Mouse (Mus musculus): ENCODE data around the gene Yod1. TPM values are rescaled to one million over a fixed set of nuclear protein-coding genes. Genes with fewer than 3 reads are reported as not detected.

Gene Yod1
- 15.6 and 15.8 TPM in 2 replicates for polyA plus RNA-seq (2015; fragmentation: Nextera tagmentation; extraction: Ambion mirVana)

DNA sequence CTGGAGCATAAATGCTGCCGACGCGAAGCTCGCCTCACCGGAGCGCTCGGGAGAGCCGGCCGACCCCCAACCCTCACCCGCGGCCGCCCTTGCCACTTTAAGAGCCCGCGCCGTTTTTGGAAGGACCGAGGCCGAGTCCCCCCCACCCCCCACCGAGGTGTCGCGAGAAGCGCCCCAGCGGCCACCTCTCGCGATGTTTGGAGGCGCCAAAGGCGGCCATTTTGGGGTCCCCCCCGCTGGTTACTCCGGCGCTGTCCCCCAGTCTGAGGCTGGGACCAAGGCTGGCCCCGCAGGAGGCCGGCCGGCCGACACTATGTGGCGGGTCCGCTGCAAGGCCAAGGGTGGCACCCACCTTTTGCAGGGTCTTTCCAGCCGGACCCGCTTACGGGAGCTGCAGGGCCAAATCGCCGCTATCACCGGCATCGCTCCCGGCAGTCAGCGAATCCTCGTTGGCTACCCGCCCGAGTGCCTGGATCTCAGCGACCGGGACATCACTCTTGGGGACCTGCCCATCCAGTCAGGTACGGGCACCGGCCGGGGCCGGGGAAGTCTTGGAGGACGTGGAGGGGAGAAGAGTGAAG is at the start of gene Yod1:
Gene Yod1 (plus strand): TSS at position 37 of the 581 bp plus-strand sequence.
- Histone ChIP-seq H3K27ac (replicated peaks) (peak within 1 kb of the TSS; percentile 90), H3K4me2 (peak within 1 kb of the TSS; percentile 94), H3K9ac (replicated peaks) (peak within 1 kb of the TSS; percentile 95), H3K4me1 (peaks cover 34% of the 10 kb centered on the region), H3K27me3 (replicated peaks) (no peaks in the 10 kb centered on the region), H3K9me3 (replicated peaks) (no peaks in the 10 kb centered on the region), H3K4me3 (replicated peaks) (peak within 1 kb of the TSS; percentile 79), H3K36me3 (no peaks in the 10 kb centered on the region)
- WGBS, result under 1% methylated on average over 53 of the region's 54 CpGs
- ATAC-seq (ENCODE audit: low FRiP score), result peak; percentile 78

DNA sequence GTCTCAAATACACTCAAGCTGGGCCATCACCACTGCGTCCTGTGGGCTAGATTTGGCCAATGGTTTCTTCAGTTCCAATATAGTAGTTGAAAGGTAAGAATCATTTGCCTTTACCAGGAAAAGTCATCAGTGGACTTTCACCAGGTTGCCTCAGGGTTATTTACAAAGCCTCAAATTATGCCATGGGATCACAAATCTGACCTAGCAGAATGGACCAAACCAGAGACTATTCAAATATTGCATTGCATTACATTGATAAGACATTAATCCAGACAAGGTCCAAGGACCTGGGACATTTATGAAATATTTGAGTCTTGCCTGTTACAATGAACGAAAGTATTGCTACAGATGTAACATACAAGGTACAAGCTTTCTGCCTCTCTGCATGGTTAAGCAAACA is 38.6 kb upstream of the Yod1 start:
- Histone ChIP-seq H3K4me1 (no peaks in the 10 kb centered on the region), H3K4me2 (no peak overlapping the region), H3K27ac (replicated peaks) (no peak overlapping the region), H3K9me3 (replicated peaks) (no peaks in the 10 kb centered on the region), H3K9ac (replicated peaks) (no peak overlapping the region), H3K27me3 (replicated peaks) (no peaks in the 10 kb centered on the region), H3K4me3 (replicated peaks) (no peak overlapping the region), H3K36me3 (no peaks in the 10 kb centered on the region)
- no peak for ATAC-seq (ENCODE audit: low FRiP score)
- WGBS, result 88% methylated on average over 2 of the region's 2 CpGs

DNA sequence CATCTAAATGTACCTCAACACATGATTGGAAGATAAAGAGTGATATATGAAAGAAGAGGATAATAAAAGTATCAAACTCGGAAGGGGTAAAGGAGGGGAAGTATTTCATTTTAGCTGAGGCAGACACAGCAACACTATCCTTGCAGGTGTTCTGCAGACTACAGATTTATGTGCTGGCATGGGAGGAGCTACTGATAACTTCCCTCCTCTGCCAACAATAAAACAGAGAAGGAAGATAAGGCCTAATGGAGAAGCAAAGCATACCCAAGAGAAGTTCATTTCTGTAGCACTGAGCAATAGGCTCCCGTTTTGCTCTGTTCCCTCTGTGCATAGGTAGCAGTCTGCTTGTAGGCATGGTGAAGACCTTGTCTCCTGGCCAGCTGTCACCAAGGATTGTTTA is 36.1 kb upstream of the Yod1 start:
- Histone ChIP-seq H3K9me3 (replicated peaks) (no peaks in the 10 kb centered on the region), H3K4me2 (no peak overlapping the region), H3K4me3 (replicated peaks) (no peak overlapping the region), H3K4me1 (no peaks in the 10 kb centered on the region), H3K27ac (replicated peaks) (no peak overlapping the region), H3K9ac (replicated peaks) (no peak overlapping the region), H3K36me3 (no peaks in the 10 kb centered on the region), H3K27me3 (replicated peaks) (no peaks in the 10 kb centered on the region)
- ATAC-seq (ENCODE audit: low FRiP score), result no peak
- 74% methylated on average over 2 of the region's 2 CpGs for WGBS

DNA sequence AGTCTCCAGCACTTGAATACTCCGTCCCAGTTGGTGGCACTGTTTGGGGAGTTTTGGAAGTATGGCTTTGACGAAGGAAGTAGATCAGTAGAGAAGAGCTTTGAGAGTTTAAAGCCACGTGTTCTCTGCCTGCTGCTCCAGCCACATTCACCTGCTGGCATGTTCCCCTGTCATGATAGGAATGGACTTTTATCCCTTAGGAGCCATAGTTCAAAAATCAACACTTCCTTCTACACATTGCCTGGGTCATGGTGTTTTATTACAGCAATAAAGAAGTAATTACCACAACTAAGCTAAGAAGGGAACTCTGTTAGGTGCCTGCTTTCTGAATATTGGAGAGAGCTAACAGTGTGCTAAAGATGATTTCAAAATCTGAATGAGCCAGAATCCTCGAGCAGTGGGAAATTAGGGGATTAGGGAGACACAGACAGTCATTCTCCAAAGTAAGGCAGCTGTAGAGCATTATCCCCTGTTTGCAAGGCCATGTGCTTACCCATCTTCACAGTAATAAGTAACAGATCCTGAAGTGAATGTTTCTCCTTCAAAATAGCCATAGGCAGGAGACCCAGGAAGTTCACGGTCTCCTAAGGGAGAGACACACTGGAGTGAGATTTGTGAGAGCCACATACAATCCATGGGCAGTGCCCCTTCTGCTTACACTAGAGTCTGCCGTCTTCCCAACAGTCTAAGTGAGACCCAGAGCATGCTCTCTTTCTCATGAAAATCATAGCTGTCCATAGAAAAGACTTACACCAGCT is 35.3 kb upstream of the Yod1 start:
- Histone ChIP-seq H3K9me3 (replicated peaks) (no peaks in the 10 kb centered on the region), H3K9ac (replicated peaks) (no peak overlapping the region), H3K36me3 (no peaks in the 10 kb centered on the region), H3K27me3 (replicated peaks) (no peaks in the 10 kb centered on the region), H3K27ac (replicated peaks) (no peak overlapping the region), H3K4me1 (no peaks in the 10 kb centered on the region), H3K4me3 (replicated peaks) (no peak overlapping the region), H3K4me2 (no peak overlapping the region)
- 61% methylated on average over 6 of the region's 6 CpGs for WGBS
- no peak for ATAC-seq (ENCODE audit: low FRiP score)

DNA sequence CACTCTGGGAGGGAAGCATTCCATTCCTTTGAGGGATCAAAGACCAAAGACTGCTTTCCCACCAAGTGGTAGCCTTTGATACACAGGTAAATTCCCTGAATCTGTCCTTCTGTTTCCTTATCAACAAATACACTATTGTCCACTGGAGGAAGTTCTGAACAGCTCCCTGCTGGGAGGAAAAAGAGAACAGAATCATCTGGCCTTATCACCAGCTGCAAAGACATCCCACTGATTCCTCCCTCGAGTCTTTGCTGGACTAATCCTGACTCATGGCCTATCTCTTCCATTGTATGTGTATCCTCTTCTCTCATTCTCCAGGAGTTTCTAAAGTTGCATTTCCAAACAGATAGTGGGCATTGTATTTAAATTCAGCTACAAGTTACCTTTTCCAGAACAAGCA is 33.2 kb upstream of the Yod1 start:
- H3K9ac ChIP-seq (replicated peaks), result no peak overlapping the region
- H3K27ac ChIP-seq (replicated peaks), result no peak overlapping the region
- no peak overlapping the region for H3K4me2 ChIP-seq
- 61% methylated on average over 1 of the region's 1 CpGs for WGBS
- no peaks in the 10 kb centered on the region for H3K9me3 ChIP-seq (replicated peaks)
- H3K4me3 ChIP-seq (replicated peaks), result no peak overlapping the region
- H3K4me1 ChIP-seq, result no peaks in the 10 kb centered on the region
- no peak for ATAC-seq (ENCODE audit: low FRiP score)
- H3K36me3 ChIP-seq, result peaks cover 16% of the 10 kb centered on the region
- H3K27me3 ChIP-seq (replicated peaks), result no peaks in the 10 kb centered on the region

DNA sequence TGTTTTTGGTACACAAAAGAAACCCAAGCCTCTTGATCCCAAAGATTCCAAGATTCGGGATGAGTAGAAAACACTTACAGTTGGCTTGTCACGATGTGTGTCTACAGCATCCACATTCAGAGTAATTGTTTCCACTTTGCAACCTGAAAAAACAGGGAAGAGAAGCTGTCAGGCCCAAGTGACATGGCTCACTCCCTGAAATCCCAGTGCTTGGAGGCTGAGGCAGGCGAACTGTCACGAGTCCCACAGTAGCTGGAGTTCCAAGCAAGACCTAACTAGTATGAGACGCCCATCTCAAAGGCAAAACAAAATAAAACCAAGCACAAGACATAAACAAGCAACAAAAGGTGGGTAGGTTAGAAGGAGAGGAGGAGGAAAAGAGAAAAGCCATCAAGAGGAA is 18.5 kb upstream of the Yod1 start:
- 94% methylated on average over 5 of the region's 5 CpGs for WGBS
- H3K4me1 ChIP-seq, result no peaks in the 10 kb centered on the region
- H3K9me3 ChIP-seq (replicated peaks), result no peaks in the 10 kb centered on the region
- H3K27ac ChIP-seq (replicated peaks), result no peak overlapping the region
- ATAC-seq (ENCODE audit: low FRiP score), result no peak
- H3K4me2 ChIP-seq, result no peak overlapping the region
- H3K36me3 ChIP-seq, result peaks cover 77% of the 10 kb centered on the region
- no peak overlapping the region for H3K9ac ChIP-seq (replicated peaks)
- H3K27me3 ChIP-seq (replicated peaks), result no peaks in the 10 kb centered on the region
- no peak overlapping the region for H3K4me3 ChIP-seq (replicated peaks)

DNA sequence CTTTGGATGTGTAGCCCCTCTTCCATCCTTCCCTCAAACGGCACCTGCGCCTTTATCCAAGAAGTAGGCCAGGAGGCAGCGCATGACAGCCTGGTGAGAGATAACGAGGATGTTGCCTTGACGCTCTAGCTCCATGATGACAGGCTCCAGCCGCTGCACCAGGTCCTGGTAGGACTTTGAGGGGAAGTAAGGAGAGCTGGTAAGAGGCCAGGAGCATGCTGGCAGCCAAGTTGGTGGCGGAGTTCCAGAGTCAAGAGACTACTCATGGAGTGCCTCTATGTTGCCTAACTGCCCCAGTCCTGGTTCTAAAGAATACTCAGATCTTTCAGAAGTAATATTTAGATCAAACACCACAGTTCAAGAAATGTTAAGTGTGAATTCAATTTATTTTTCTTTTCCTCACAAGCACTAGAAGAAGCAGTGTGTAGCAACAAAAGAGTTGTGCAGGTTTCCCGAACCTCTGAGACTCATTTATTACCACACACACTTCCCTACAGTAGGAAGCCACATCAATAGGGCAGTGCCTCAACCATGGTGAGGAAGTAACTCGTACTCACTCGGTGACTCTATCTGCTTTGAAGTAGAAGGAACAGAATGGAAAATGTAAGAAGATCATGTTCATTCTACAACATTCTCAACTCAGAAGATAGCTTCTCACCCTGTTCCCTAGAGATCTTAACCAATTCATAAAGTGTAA is 17.0 kb upstream of the Yod1 start:
- 96% methylated on average over 10 of the region's 10 CpGs for WGBS
- H3K36me3 ChIP-seq, result peaks cover 90% of the 10 kb centered on the region
- no peak for ATAC-seq (ENCODE audit: low FRiP score)

DNA sequence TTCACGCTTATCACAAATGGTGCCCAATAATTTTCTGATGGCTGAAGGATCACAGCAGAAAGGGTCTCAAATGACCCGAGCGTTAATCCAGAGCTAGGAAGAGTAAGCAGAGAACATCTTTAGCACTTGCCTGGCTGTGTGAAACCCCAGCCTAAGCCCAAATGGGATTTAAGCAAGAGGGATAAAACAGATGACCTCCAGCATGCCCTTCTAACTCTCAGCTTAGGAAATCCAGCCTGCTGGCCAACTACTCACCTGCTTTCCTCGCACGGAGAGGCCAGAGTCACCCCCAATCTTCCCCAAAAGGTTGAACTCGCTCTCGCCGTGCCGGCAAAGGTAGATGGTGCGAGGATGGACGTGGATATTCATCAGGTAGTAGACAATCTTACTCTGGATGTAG is 15.2 kb upstream of the Yod1 start:
- no peak overlapping the region for H3K27ac ChIP-seq (replicated peaks)
- no peaks in the 10 kb centered on the region for H3K27me3 ChIP-seq (replicated peaks)
- ATAC-seq (ENCODE audit: low FRiP score), result no peak
- H3K36me3 ChIP-seq, result peaks cover 94% of the 10 kb centered on the region
- no peak overlapping the region for H3K4me3 ChIP-seq (replicated peaks)
- no peaks in the 10 kb centered on the region for H3K9me3 ChIP-seq (replicated peaks)
- no peak overlapping the region for H3K4me2 ChIP-seq
- WGBS, result 95% methylated on average over 11 of the region's 11 CpGs
- no peaks in the 10 kb centered on the region for H3K4me1 ChIP-seq
- no peak overlapping the region for H3K9ac ChIP-seq (replicated peaks)

More for the DNA sequence above, 17.0 kb upstream of the Yod1 start:
- H3K27me3 ChIP-seq (replicated peaks), result no peaks in the 10 kb centered on the region
- H3K4me2 ChIP-seq, result no peak overlapping the region
- H3K4me3 ChIP-seq (replicated peaks), result no peak overlapping the region
- no peaks in the 10 kb centered on the region for H3K9me3 ChIP-seq (replicated peaks)
- H3K4me1 ChIP-seq, result no peaks in the 10 kb centered on the region
- H3K27ac ChIP-seq (replicated peaks), result no peak overlapping the region
- H3K9ac ChIP-seq (replicated peaks), result no peak overlapping the region

DNA sequence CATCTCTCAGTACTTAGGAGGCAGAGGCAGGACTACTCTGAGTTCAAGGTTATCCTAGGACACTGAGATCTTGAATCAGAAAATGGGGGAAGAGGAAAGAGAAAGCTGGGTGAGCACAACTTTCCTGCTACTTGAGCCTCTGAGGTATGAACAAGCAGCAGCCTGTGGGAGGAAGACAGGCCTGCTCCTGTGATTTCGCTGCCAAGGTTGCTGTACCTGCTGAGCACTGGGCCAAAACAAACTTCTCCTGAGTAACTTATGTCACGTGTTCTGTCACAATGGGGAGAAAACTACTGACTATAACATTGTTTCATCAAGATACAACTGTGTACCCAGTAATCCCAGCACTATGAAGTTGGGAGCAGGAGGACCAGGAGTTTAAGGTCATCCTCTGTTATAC is 13.5 kb upstream of the Yod1 start:
- no peak for ATAC-seq (ENCODE audit: low FRiP score)
- Histone ChIP-seq H3K9ac (replicated peaks) (no peak overlapping the region), H3K4me3 (replicated peaks) (no peak overlapping the region), H3K27ac (replicated peaks) (no peak overlapping the region), H3K36me3 (peaks cover 90% of the 10 kb centered on the region), H3K4me1 (no peaks in the 10 kb centered on the region), H3K4me2 (no peak overlapping the region), H3K9me3 (replicated peaks) (no peaks in the 10 kb centered on the region), H3K27me3 (replicated peaks) (no peaks in the 10 kb centered on the region)
- WGBS, result 78% methylated on average over 2 of the region's 2 CpGs

DNA sequence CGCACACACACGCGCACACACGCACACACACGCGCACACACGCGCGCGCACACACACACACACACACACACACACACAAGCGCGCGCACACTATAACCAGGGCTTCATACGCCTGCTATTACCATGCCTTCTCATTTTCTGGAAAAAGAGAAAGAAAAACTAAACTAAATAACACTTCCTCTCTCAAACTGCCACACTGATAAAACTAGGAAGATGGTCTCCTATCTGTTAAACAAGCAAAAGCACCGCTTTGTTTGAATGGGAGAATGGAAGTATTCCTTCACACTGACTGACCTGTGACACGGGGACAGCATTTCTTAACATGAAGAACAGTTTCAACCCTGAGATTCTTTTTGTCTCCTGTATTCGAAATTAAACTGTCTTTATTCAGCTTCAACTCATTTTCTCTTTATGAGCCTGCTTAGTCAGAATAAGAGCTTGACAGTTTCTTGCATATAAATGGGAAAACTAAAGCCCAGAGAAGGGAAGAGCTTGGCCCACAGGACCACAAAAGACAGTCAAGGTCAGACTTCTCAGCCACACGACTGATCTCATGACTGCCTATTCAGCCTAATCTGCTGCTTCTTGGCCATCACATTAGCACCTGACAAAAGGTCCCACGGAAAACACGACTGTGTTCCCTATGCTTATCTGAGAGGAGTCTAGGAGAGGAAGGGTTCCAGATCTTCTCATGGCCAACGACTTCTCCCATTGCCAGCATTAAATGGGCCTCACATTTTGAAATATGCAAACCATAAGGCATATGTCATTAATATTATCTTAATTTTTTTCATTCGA is 6.6 kb upstream of the Yod1 start:
- H3K9me3 ChIP-seq (replicated peaks), result no peaks in the 10 kb centered on the region

DNA sequence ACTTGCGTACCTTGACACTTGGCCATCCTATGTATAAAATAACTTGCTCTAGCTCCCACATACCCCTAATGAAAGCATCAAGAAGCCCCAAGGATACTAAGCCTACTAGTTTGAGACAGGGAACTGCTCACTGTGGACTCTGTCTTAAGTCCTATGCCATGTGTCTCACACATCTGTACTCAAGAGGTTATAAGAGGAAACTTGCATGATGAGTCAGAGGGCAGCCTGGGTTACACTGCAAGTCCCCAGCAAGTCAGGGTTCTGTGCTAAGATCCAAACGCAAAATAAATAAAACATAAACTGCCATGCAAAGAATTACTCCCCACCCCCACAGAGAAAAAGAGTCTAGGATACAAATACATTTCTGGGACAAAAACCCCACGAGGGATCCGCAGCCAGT is 3.1 kb upstream of the Yod1 start:
- Histone ChIP-seq H3K4me1 (peaks cover 26% of the 10 kb centered on the region), H3K9ac (replicated peaks) (no peak overlapping the region), H3K27me3 (replicated peaks) (no peaks in the 10 kb centered on the region), H3K36me3 (peaks cover 19% of the 10 kb centered on the region), H3K4me2 (peak overlapping the region; percentile 94), H3K9me3 (replicated peaks) (no peaks in the 10 kb centered on the region), H3K4me3 (replicated peaks) (no peak overlapping the region), H3K27ac (replicated peaks) (no peak overlapping the region)
- ATAC-seq (ENCODE audit: low FRiP score), result no peak
- 77% methylated on average over 4 of the region's 4 CpGs for WGBS

More for the DNA sequence above, 6.6 kb upstream of the Yod1 start:
- Histone ChIP-seq H3K36me3 (peaks cover 48% of the 10 kb centered on the region), H3K4me2 (no peak overlapping the region), H3K4me3 (replicated peaks) (no peak overlapping the region), H3K9ac (replicated peaks) (no peak overlapping the region), H3K27ac (replicated peaks) (no peak overlapping the region), H3K4me1 (peaks cover 17% of the 10 kb centered on the region), H3K27me3 (replicated peaks) (no peaks in the 10 kb centered on the region)
- no peak for ATAC-seq (ENCODE audit: low FRiP score)
- WGBS, result 88% methylated on average over 22 of the region's 22 CpGs

All from neural tube, embryonic 15.5 days (tissue).